In genomic region chr12:55846741-55847140, GRCm38 (mm10) we compare ENCODE assay signal across 8 mouse cellular contexts. TPM values are rescaled to one million over a fixed set of nuclear protein-coding genes. Genes with fewer than 3 reads are reported as not detected.
A peak's percentile ranks its signal among the peaks of the same experiment; 100 is the strongest.
DNase-seq lines count a peak whose midpoint lies in the region; ATAC-seq and TF ChIP-seq lines count a peak whose summit lies in the region.

No protein-coding gene starts in this region.

- peak; percentile 30 for DNase-seq in adrenal gland, postnatal 10 days
- no peak for DNase-seq in adrenal gland, adult 8-10 months
- DNase-seq in limb, embryonic 11.5 days (ENCODE audit: low spot score) = peak; percentile 50
- DNase-seq in limb, embryonic 10.5 days (ENCODE audit: low spot score) = no peak
- peak; percentile 61 for DNase-seq in brain, embryonic 14.5 days (ENCODE audit: low read depth)
- peak; percentile 23 for DNase-seq in liver, embryonic 13.5 days
- DNase-seq in ovary, adult 18-20 months (ENCODE audit: low spot score) = no peak
- DNase-seq in ovary, postnatal 14 days (ENCODE audit: low spot score) = no peak

- H3K4me1 ChIP-seq in limb, embryonic 11.5 days (ENCODE audit: control insufficient read depth, insufficient read depth, low read length) = no peaks in the 10 kb centered on the region
- H3K4me1 ChIP-seq in limb, embryonic 10.5 days = no peaks in the 10 kb centered on the region
- H3K4me1 ChIP-seq in liver, embryonic 13.5 days (replicated peaks) = peaks cover 20% of the 10 kb centered on the region

- no peak overlapping the region for H3K4me3 ChIP-seq in limb, embryonic 11.5 days (ENCODE audit: low read depth, low read length)
- H3K4me3 ChIP-seq in limb, embryonic 10.5 days = no peak overlapping the region
- H3K4me3 ChIP-seq in liver, embryonic 13.5 days (replicated peaks) = no peak overlapping the region

- ATAC-seq in limb, embryonic 11.5 days (ENCODE audit: insufficient number of reproducible peaks, low FRiP score, low TSS enrichment, low read depth) = no peak
- no peak for ATAC-seq in liver, embryonic 13.5 days (ENCODE audit: low read depth)

- H3K9ac ChIP-seq in limb, embryonic 11.5 days (ENCODE audit: low read length) = no peak overlapping the region
- H3K9ac ChIP-seq in liver, embryonic 13.5 days = no peak overlapping the region

- peak; percentile 59; the same call in 1 of the 2 replicates for TF ChIP-seq CTCF in brain, embryonic 14.5 days (IDR thresholded peaks at IDR 0.05; ENCODE audit: borderline replicate concordance, extremely low read depth, insufficient read depth, insufficient read length)

- H3K4me2 ChIP-seq in limb, embryonic 11.5 days (ENCODE audit: low read depth, severe bottlenecking) = no peak overlapping the region
- no peak overlapping the region for H3K4me2 ChIP-seq in liver, embryonic 13.5 days

- no peak overlapping the region for H3K27ac ChIP-seq in limb, embryonic 11.5 days (replicated peaks; ENCODE audit: low read depth, low read length)
- no peak overlapping the region for H3K27ac ChIP-seq in limb, embryonic 10.5 days
- H3K27ac ChIP-seq in liver, embryonic 13.5 days = no peak overlapping the region

- 73% methylated on average over 1 of the region's 1 CpGs for WGBS in limb, embryonic 11.5 days
- WGBS in limb, embryonic 10.5 days = 68% methylated on average over 1 of the region's 1 CpGs
- 56% methylated on average over 1 of the region's 1 CpGs for WGBS in liver, embryonic 13.5 days (ENCODE audit: insufficient replicate concordance)

- no peak for TF ChIP-seq POLR2A in brain, embryonic 14.5 days (IDR thresholded peaks at IDR 0.05; ENCODE audit: borderline replicate concordance, extremely low read depth, insufficient read depth, insufficient read length, poor library complexity, severe bottlenecking)

- no peaks in the 10 kb centered on the region for H3K27me3 ChIP-seq in limb, embryonic 11.5 days (ENCODE audit: control insufficient read depth, insufficient read depth, low read length)
- no peaks in the 10 kb centered on the region for H3K27me3 ChIP-seq in limb, embryonic 10.5 days (ENCODE audit: low read depth, poor library complexity, severe bottlenecking)
- H3K27me3 ChIP-seq in liver, embryonic 13.5 days = no peaks in the 10 kb centered on the region

- no peaks in the 10 kb centered on the region; the same call in 1 of the 2 replicates for H3K9me3 ChIP-seq in limb, embryonic 11.5 days (ENCODE audit: control insufficient read depth, low read length)
- H3K9me3 ChIP-seq in limb, embryonic 10.5 days (replicated peaks) = 0 out of 2 replicates have a peak, but pooled peaks cover 2% of the 10 kb centered on the region
- H3K9me3 ChIP-seq in liver, embryonic 13.5 days (replicated peaks) = peaks cover 5% of the 10 kb centered on the region; the same call in 1 of the 2 replicates

- H3K36me3 ChIP-seq in limb, embryonic 11.5 days (ENCODE audit: control insufficient read depth, insufficient read depth, low read length) = peaks cover 3% of the 10 kb centered on the region; the same call in 1 of the 2 replicates
- peaks cover 76% of the 10 kb centered on the region for H3K36me3 ChIP-seq in limb, embryonic 10.5 days
- H3K36me3 ChIP-seq in liver, embryonic 13.5 days = peaks cover 48% of the 10 kb centered on the region

RNA-seq across cellular contexts. Expression of gene Brms1l, which starts 10.6 kb away (rescaled TPM):
- 10 to 100 TPM; 28.2 to 38.0 TPM for total RNA-seq in adrenal gland, postnatal 10 days (2021)
- total RNA-seq in adrenal gland, adult 8-10 months (2022) = 10 to 100 TPM; 46.7 to 68.7 (median 56.0) TPM
- 39.7 and 42.5 TPM in 2 replicates for polyA plus RNA-seq in limb, embryonic 11.5 days (2014; fragmentation: Nextera tagmentation; extraction: Ambion mirVana)
- polyA plus RNA-seq in limb, embryonic 10.5 days (2016; fragmentation: Nextera tagmentation; extraction: Ambion mirVana) = 35.6 and 45.9 TPM in 2 replicates
- 69.8 and 88.5 TPM in 2 replicates for polyA plus RNA-seq in brain, embryonic 14.5 days (2012; rRNA removed)
- polyA plus RNA-seq in liver, embryonic 13.5 days (2015; fragmentation: Nextera tagmentation; extraction: Ambion mirVana) = 18.7 and 20.7 TPM in 2 replicates

RNA-seq across cellular contexts. Expression of gene Ralgapa1, which starts 25.8 kb away (rescaled TPM):
- total RNA-seq in adrenal gland, postnatal 10 days (2021) = 10 to 100 TPM; 55.1 to 63.8 TPM
- 10 to 100 TPM; 74.0 to 86.7 (median 80.2) TPM for total RNA-seq in adrenal gland, adult 8-10 months (2022)
- 15.5 and 15.7 TPM in 2 replicates for polyA plus RNA-seq in limb, embryonic 11.5 days (2014; fragmentation: Nextera tagmentation; extraction: Ambion mirVana)
- polyA plus RNA-seq in limb, embryonic 10.5 days (2016; fragmentation: Nextera tagmentation; extraction: Ambion mirVana) = 8.1 and 10.5 TPM in 2 replicates
- polyA plus RNA-seq in brain, embryonic 14.5 days (2012; rRNA removed) = 72.0 and 84.2 TPM in 2 replicates
- polyA plus RNA-seq in liver, embryonic 13.5 days (2015; fragmentation: Nextera tagmentation; extraction: Ambion mirVana) = 4.0 and 4.9 TPM in 2 replicates

Comparison
In these comparisons a context has a peak if more than half of its experiments do, and no peak if none do; other contexts are left out.
1. DNase-seq: peak in adrenal gland, postnatal 10 days (single experiment), limb, embryonic 11.5 days (single experiment), brain, embryonic 14.5 days (single experiment) and liver, embryonic 13.5 days (single experiment); none in adrenal gland, adult 8-10 months (single experiment), limb, embryonic 10.5 days (single experiment), ovary, adult 18-20 months (single experiment) and ovary, postnatal 14 days (single experiment).